Mouse (Mus musculus): Measurements from ENCODE around the gene Rbfox3.

Rbfox3 gene

GRCm38 (mm10) chr11:118676364-118676763 lies 235.0 kb downstream of the Rbfox3 start:
- intact Hi-C loops (cut with DNase I), result no loop called here

- intact Hi-C loops (cut with DNase I), result no loop called here
Measured at GRCm38 (mm10) chr11:118671958-118672357, 239.4 kb downstream of the Rbfox3 start.

- intact Hi-C loops (cut with DNase I), result no loop called here
Measured at GRCm38 (mm10) chr11:118671216-118671615, 240.2 kb downstream of the Rbfox3 start.

- intact Hi-C loops (cut with DNase I), result no loop called here
Measured at GRCm38 (mm10) chr11:118669820-118670219, 241.6 kb downstream of the Rbfox3 start.

- intact Hi-C loops (cut with DNase I), result no loop called here
Measured at GRCm38 (mm10) chr11:118668351-118668750, 243.0 kb downstream of the Rbfox3 start.

- intact Hi-C loops (cut with DNase I), result no loop called here
Measured at GRCm38 (mm10) chr11:118667946-118668345, 243.5 kb downstream of the Rbfox3 start.

- intact Hi-C loops (cut with DNase I), result no loop called here
Measured at GRCm38 (mm10) chr11:118666172-118666571, 245.2 kb downstream of the Rbfox3 start.

- intact Hi-C loops (cut with DNase I), result no loop called here
Measured at GRCm38 (mm10) chr11:118663305-118663704, 248.1 kb downstream of the Rbfox3 start.

- intact Hi-C loops (cut with DNase I), result no loop called here
Measured at GRCm38 (mm10) chr11:118659305-118659704, 252.1 kb downstream of the Rbfox3 start.

GRCm38 (mm10) chr11:118655833-118656232 lies 255.6 kb downstream of the Rbfox3 start:
- intact Hi-C loops (cut with DNase I), result no loop called here

GRCm38 (mm10) chr11:118653521-118654318 lies 257.7 kb downstream of the Rbfox3 start:
- intact Hi-C loops (cut with DNase I), result no loop called here

GRCm38 (mm10) chr11:118652401-118653240 lies 258.8 kb downstream of the Rbfox3 start:
- intact Hi-C loops (cut with DNase I), result no loop called here

- intact Hi-C loops (cut with DNase I), result loop anchor here (1.0 kb wide), 1 partner anchor 92 kb away; no protein-coding TSS in a partner anchor
Measured at GRCm38 (mm10) chr11:118648369-118648768, 263.0 kb downstream of the Rbfox3 start.

- intact Hi-C loops (cut with DNase I), result no loop called here
Measured at GRCm38 (mm10) chr11:118646864-118647263, 264.5 kb downstream of the Rbfox3 start.

- intact Hi-C loops (cut with DNase I), result no loop called here
Measured at GRCm38 (mm10) chr11:118645158-118645557, 266.2 kb downstream of the Rbfox3 start.

GRCm38 (mm10) chr11:118640706-118641105 lies 270.7 kb downstream of the Rbfox3 start:
- intact Hi-C loops (cut with DNase I), result no loop called here

GRCm38 (mm10) chr11:118637718-118638117 lies 273.7 kb downstream of the Rbfox3 start:
- intact Hi-C loops (cut with DNase I), result no loop called here

GRCm38 (mm10) chr11:118634647-118635046 lies 276.8 kb downstream of the Rbfox3 start:
- intact Hi-C loops (cut with DNase I), result no loop called here

- intact Hi-C loops (cut with DNase I), result no loop called here
Measured at GRCm38 (mm10) chr11:118629718-118630117, 281.7 kb downstream of the Rbfox3 start.

- intact Hi-C loops (cut with DNase I), result no loop called here
Measured at GRCm38 (mm10) chr11:118627541-118627940, 283.9 kb downstream of the Rbfox3 start.

GRCm38 (mm10) chr11:118620869-118621268 lies 290.5 kb downstream of the Rbfox3 start:
- intact Hi-C loops (cut with DNase I), result no loop called here

- intact Hi-C loops (cut with DNase I), result no loop called here
Measured at GRCm38 (mm10) chr11:118614126-118614525, 297.3 kb downstream of the Rbfox3 start.

Data from adrenal gland (tissue).